Mouse (Mus musculus) forelimb bud, embryonic 11.5 days (tissue): ENCODE measurements at regions not wholly inside any gene's neighbourhood (a gene's known extent, or its start where the extent isn't known, plus 50 kb on each side); places are given as distances from the start of the nearest gene placed in this dataset.
"Not testable (repeated sequence)": the region's sequence is repeated elsewhere in the genome, so short reads cannot be mapped to it uniquely, and the experiment has no call there.

ENCODE experiments used
- DNase-seq: peaks from one replicate; pipeline ENCODE4 v3.0.0-alpha.2; 2012; ENCODE audit warnings: low read depth, low spot score

GRCm38 (mm10) chr5:97831421-97831820 lies 199.4 kb downstream of the Antxr2 start:
- DNase-seq = no peak

DNA sequence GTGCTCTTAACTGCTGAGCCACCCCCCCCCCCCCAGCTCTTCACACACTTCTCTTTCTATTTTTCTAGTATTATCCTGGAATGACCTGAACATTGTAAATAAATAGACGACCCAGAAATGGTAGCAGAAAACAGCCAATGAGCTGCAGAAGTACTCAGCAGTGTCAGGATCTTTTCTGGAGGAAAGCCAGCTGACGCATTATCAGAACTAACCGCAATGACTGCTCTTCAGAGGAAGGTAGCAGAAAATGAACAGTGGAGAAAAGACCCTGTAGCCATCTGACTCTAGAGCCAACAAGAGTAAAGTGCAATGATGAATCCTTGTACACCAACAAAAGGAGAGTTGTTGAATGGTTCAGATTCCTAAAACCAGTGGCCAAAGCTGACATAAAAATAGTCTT lies 213.4 kb downstream of the Antxr2 start:
- no peak for DNase-seq

GRCm38 (mm10) chr5:97815357-97815756 lies 215.5 kb downstream of the Antxr2 start:
- DNase-seq = no peak

- no peak for DNase-seq
Observed at GRCm38 (mm10) chr5:97814700-97815099, 216.1 kb downstream of the Antxr2 start.

DNA sequence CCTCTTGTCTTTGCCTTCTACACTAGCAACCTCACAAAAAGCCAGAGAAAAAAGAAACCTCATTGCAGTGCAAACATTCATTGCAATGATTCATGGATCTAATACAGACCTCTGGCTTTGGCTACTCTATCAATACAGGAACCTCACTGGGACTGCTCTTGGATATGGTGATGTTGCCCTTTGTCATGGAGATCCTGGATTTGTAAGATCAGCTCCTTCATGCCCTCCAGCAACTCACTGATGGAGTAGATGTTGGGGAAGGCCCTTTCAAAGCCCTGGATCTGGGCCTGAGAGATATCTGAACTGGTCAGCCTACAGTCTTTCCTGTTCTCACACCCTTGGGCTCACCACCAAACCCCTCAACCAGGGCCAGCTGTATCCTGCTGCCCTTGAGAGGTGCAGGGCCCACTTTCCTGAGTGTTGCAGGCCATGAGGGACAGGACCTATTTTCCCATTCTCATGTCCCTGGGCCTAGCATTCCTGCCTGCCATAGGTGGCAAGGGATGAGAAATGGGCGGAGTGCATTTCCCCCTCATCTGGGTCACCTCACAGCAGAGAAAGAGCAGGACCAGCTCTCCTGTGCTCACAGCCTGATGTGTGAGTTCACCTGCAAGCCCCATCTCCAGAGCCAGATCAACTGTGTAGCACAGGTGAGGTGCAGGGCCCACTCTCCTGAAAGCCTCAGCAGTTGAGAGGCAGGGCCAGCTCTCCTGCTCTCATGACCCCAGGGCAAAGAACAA lies 218.1 kb downstream of the Antxr2 start:
- DNase-seq = no peak

DNA sequence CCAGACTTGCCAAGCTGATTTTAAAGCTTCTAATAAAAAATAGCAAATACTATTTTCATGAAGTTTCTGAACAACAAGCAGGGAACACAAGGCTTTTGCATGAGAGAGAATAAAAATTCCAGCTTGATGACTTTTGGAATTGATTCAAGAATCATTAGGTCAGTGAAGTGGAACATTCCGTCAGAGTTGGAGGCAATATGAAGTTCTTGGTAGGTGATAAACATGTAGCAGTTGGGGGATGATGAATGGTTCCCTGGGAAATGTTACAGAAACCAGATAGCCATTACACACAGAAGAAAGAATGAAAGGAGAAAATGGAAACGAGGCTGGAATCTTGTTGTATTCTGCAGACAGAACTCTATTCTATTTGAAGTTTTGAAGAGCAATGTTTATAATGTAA lies 221.8 kb downstream of the Antxr2 start:
- no peak for DNase-seq

- no peak for DNase-seq
Observed at GRCm38 (mm10) chr5:97807171-97807570, 223.7 kb downstream of the Antxr2 start.

DNA sequence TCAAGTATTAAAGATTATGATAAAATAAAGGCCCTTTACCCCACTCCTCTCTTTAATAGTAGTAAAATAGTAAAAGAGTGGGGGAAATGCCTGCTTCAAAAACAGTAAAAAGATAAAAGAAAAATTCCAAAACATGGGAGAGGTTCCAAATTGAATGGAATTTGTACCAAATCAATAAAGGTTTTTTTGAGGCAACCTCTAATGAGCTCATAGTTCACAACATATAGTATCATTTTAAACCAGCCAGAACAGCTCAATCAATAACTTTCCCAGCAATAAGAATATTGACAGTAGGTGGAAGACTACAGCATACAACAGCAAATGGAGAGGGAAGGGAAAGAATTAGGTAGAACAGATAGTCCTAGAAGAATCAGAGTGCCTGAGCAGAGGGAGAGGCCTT lies 224.1 kb downstream of the Antxr2 start:
- no peak for DNase-seq

- DNase-seq = no peak
Observed at GRCm38 (mm10) chr5:97800017-97800416, 230.8 kb downstream of the Antxr2 start.

- DNase-seq = no peak
Observed at GRCm38 (mm10) chr5:97788175-97788574, 242.7 kb downstream of the Antxr2 start.

DNA sequence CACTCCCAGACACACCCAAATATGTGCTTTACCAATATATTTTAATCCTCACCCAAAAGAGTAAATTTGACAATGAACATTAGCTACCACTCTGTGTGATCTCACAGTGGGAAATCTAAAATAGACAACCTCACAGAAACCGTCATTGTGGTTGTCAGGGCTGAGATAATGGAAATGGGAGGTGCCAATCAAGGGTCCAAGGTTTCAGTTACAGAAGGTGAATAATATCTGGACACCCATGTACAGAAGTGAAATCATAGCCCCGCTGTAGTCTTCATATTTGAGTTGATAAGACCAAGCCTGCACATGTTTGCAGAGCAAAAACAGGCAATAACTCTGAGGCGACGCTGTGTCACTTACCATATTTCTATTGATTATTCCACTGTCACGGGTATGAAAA lies 243.8 kb downstream of the Antxr2 start:
- DNase-seq = no peak

- not testable (repeated sequence) for DNase-seq
Observed at GRCm38 (mm10) chr5:97775100-97775499, 255.7 kb downstream of the Antxr2 start.

- DNase-seq = not testable (repeated sequence)
Observed at GRCm38 (mm10) chr5:97773451-97773850, 257.4 kb downstream of the Antxr2 start.

GRCm38 (mm10) chr5:97737339-97737738 lies 280.5 kb upstream of the Gk2 start:
- no peak for DNase-seq

DNA sequence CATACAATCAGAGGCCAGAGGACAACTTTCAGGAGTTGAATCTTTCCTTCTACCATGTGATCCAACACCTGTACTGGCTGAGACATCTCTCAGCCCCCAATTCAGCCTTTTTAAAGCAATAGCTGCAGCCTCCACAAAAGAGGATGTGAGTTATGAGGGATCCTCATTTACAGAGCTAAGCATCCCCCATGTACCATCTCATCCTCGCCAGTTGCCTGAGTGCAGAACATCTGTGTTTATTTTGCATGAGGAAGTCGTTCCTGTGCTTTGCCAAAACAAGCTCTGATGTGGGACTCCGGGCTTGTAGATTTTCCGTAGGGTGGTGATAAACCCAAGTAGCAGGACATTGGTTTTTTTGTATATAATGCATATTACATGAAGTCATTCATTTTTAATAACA lies 274.1 kb upstream of the Gk2 start:
- DNase-seq = no peak

DNA sequence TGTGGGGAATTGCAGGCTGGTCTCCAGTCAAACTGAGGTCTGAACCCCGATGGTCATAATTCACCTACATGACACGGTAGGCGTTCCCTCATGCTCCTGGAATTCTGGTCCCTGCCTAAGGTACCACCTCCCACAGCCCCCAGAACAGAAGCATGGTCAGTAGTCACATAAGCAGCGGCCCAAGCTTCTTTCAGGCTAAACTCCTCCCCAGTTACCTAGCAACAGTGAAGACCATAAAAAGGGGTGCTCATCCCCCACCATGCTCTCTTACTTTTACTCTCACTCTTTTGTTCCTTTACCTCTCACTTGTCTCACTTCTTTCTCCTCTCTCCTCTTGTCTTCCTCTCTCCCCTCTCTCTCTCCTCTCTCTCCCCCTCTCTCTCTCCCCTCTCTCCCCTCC lies 262.5 kb upstream of the Gk2 start:
- DNase-seq = not testable (repeated sequence)

DNA sequence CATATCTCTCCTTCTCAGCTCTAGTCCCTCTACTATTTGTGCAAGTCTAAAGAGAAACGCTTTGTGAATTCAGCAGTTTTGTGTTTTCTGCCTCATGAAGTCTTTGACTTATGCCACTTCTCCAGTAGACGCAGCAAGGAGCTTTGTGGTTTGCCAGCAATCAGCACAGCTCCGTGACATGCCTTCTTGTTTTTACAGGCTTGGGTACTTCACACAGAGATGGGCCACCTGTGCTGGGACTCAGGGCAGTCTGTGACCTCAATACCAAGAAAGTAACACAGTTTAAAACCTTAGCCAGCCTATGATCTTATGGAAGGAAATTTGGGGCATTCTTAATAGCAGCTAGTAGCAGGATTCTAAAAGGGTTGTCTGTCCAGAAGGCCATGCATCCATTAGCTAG lies 248.4 kb upstream of the Gk2 start:
- DNase-seq = no peak

- DNase-seq = no peak
Observed at GRCm38 (mm10) chr5:97700507-97700906, 243.7 kb upstream of the Gk2 start.

- no peak for DNase-seq
Observed at GRCm38 (mm10) chr5:97697581-97698134, 240.8 kb upstream of the Gk2 start.

GRCm38 (mm10) chr5:97693333-97693940 lies 236.6 kb upstream of the Gk2 start:
- no peak for DNase-seq

DNA sequence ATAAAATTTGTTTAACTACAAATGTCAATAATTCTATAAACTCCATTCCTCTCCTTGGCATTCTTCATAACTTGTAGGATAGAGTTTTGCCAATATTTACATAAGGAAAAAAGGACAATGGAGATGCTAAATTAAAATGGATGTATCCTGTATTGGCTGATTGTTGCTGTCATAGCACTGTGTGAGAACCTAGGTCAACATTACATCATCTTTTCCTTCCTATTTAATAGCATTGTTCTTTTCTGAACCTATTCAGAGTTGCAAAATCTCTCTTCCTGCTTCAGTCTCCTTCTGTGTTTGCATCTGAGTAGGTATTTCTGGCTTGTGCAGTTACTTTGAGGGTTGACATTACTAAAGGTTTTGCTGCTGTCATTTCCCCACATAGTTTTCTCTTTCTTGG lies 228.6 kb upstream of the Gk2 start:
- no peak for DNase-seq

GRCm38 (mm10) chr5:97684592-97685258 lies 227.9 kb upstream of the Gk2 start:
- DNase-seq = no peak

GRCm38 (mm10) chr5:97669726-97670125 lies 212.9 kb upstream of the Gk2 start:
- DNase-seq = no peak
